Mouse (Mus musculus): Measurements from ENCODE around the gene Rnf152. TPM values are rescaled to one million over a fixed set of nuclear protein-coding genes. Genes with fewer than 3 reads are reported as not detected.

Gene Rnf152
- total and polyA plus RNA-seq, 2 experiments from 2014 or later, result 16.6 to 26.8 TPM

GRCm38 (mm10) chr1:105355910-105356290 is 610 bp downstream of the Rnf152 start:
- 2% methylated on average over 23 of the region's 23 CpGs for whole genome bisulfite sequencing
- Histone ChIP-seq H3K27ac (peak overlapping the region; percentile 80), H3K9ac (replicated peaks; ENCODE audit: low read length) (peak overlapping the region; percentile 78), H3K27me3 (ENCODE audit: insufficient read depth, low read length) (no peaks in the 10 kb centered on the region), H3K36me3 (ENCODE audit: insufficient read depth, low read length) (no peaks in the 10 kb centered on the region), H3K4me3 (ENCODE audit: low read length) (peak overlapping the region; percentile 87), H3K9me3 (ENCODE audit: low read length) (no peaks in the 10 kb centered on the region), H3K4me1 (ENCODE audit: insufficient read depth, low read length) (no peaks in the 10 kb centered on the region), H3K4me2 (ENCODE audit: low read depth, low read length) (peak overlapping the region; percentile 89)
- no peak for TF ChIP-seq CTCF (IDR thresholded peaks at IDR 0.05; ENCODE audit: low read depth)
- peak; percentile 54 for DNase-seq (ENCODE audit: low spot score)
- peak; percentile 61 for ATAC-seq

- H3K36me3 ChIP-seq (ENCODE audit: insufficient read depth, low read length), result no peaks in the 10 kb centered on the region
- no peaks in the 10 kb centered on the region for H3K27me3 ChIP-seq (ENCODE audit: insufficient read depth, low read length)
- H3K9ac ChIP-seq (replicated peaks; ENCODE audit: low read length), result peak overlapping the region; percentile 78
- peak overlapping the region; percentile 87 for H3K4me3 ChIP-seq (ENCODE audit: low read length)
- peak overlapping the region; percentile 89 for H3K4me2 ChIP-seq (ENCODE audit: low read depth, low read length)
- peak overlapping the region; percentile 80 for H3K27ac ChIP-seq
- DNase-seq (ENCODE audit: low spot score) (peak; percentile 43), ATAC-seq (peak; percentile 69)
- H3K4me1 ChIP-seq (ENCODE audit: insufficient read depth, low read length), result no peaks in the 10 kb centered on the region
- no peak for TF ChIP-seq CTCF (IDR thresholded peaks at IDR 0.05; ENCODE audit: low read depth)
- WGBS, result 5% methylated on average over 30 of the region's 30 CpGs
- no peaks in the 10 kb centered on the region for H3K9me3 ChIP-seq (ENCODE audit: low read length)
These were observed 1.3 kb downstream of the Rnf152 start for GRCm38 (mm10) chr1:105354901-105355891.

GRCm38 (mm10) chr1:105351806-105352205 is 4.7 kb downstream of the Rnf152 start:
- no peak for TF ChIP-seq CTCF (IDR thresholded peaks at IDR 0.05; ENCODE audit: low read depth)
- Histone ChIP-seq H3K4me1 (ENCODE audit: insufficient read depth, low read length) (no peaks in the 10 kb centered on the region), H3K36me3 (ENCODE audit: insufficient read depth, low read length) (no peaks in the 10 kb centered on the region), H3K4me2 (ENCODE audit: low read depth, low read length) (no peak overlapping the region), H3K9ac (replicated peaks; ENCODE audit: low read length) (no peak overlapping the region), H3K9me3 (ENCODE audit: low read length) (no peaks in the 10 kb centered on the region), H3K4me3 (ENCODE audit: low read length) (no peak overlapping the region), H3K27ac (no peak overlapping the region), H3K27me3 (ENCODE audit: insufficient read depth, low read length) (no peaks in the 10 kb centered on the region)
- WGBS, result 95% methylated on average over 4 of the region's 4 CpGs
- DNase-seq (ENCODE audit: low spot score) (no peak), ATAC-seq (no peak)

DNA sequence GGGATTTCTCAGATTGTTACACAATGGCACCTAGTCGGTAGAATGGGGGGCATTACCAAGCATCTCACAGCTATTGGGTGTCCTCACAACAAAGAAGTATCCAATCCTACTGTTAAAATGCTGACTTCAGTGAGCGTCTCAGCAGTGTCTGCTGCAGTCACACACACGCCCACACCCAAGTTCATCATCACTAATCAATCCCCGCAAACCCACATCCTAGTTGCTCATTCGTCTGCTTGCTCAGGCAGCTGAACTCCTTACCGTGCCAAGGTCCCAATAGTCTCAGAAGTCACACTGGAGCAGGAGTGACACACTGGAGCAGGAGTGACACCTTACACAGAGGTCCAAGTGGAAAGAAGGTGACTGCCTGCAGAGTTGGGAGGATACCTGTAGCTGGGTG is 14.2 kb downstream of the Rnf152 start:
- no peak for DNase-seq (ENCODE audit: low spot score)
- Histone ChIP-seq H3K9me3 (ENCODE audit: low read length) (no peaks in the 10 kb centered on the region), H3K4me3 (ENCODE audit: low read length) (no peak overlapping the region), H3K27me3 (ENCODE audit: insufficient read depth, low read length) (no peaks in the 10 kb centered on the region), H3K27ac (no peak overlapping the region), H3K4me1 (ENCODE audit: insufficient read depth, low read length) (no peaks in the 10 kb centered on the region), H3K9ac (replicated peaks; ENCODE audit: low read length) (no peak overlapping the region), H3K36me3 (ENCODE audit: insufficient read depth, low read length) (no peaks in the 10 kb centered on the region), H3K4me2 (ENCODE audit: low read depth, low read length) (no peak overlapping the region)
- no peak for TF ChIP-seq CTCF (IDR thresholded peaks at IDR 0.05; ENCODE audit: low read depth)
- ATAC-seq, result no peak
- WGBS, result 88% methylated on average over 6 of the region's 6 CpGs

DNA sequence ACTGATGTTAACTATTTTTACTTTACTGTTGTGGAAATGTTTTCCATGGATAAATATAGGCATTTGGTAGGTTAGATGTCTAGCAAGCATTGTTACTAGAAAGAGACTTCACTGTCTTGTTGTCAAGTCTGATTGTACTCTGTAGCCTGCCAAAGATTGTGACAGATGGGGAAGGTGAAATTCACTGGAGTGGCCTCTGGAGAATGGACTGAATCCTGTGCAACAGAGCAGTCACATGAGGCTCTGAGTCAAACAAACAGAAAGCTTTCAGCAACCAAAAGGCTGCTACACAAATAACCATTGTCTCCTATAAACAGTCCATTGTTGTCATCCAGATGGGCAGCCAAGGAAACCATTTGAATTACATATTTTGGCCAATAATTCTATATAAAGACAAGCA is 15.6 kb downstream of the Rnf152 start:
- no peak for DNase-seq (ENCODE audit: low spot score)
- ATAC-seq, result no peak

DNA sequence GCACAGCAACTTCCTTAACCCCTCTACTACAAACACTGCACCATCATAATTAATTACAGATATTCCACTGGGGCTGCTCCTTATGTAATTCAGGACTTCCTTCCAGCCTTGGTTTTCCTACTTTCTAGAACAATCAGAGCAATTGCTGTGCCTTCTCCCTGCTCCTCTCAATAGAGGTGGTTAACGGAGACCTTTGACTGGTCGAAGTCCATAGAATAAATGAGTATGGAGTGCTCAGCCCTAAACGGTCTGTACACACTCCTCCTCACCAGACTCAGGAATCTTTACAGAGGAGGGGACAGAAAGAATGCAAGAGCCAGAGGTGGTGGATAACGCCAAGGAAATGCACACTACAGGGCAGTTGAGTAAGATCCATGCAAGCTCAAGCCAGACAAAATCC is 19.1 kb downstream of the Rnf152 start:
- no peak overlapping the region for H3K4me2 ChIP-seq (ENCODE audit: low read depth, low read length)
- H3K9ac ChIP-seq (replicated peaks; ENCODE audit: low read length), result no peak overlapping the region
- DNase-seq (ENCODE audit: low spot score) (no peak), ATAC-seq (no peak)
- H3K27me3 ChIP-seq (ENCODE audit: insufficient read depth, low read length), result no peaks in the 10 kb centered on the region
- no peaks in the 10 kb centered on the region for H3K9me3 ChIP-seq (ENCODE audit: low read length)
- no peaks in the 10 kb centered on the region for H3K4me1 ChIP-seq (ENCODE audit: insufficient read depth, low read length)
- H3K27ac ChIP-seq, result no peak overlapping the region
- 92% methylated on average over 4 of the region's 4 CpGs for WGBS
- no peak for TF ChIP-seq CTCF (IDR thresholded peaks at IDR 0.05; ENCODE audit: low read depth)
- H3K36me3 ChIP-seq (ENCODE audit: insufficient read depth, low read length), result no peaks in the 10 kb centered on the region
- H3K4me3 ChIP-seq (ENCODE audit: low read length), result no peak overlapping the region

More for the DNA sequence above, 15.6 kb downstream of the Rnf152 start:
- Histone ChIP-seq H3K27me3 (ENCODE audit: insufficient read depth, low read length) (no peaks in the 10 kb centered on the region), H3K9ac (replicated peaks; ENCODE audit: low read length) (no peak overlapping the region), H3K27ac (no peak overlapping the region), H3K36me3 (ENCODE audit: insufficient read depth, low read length) (no peaks in the 10 kb centered on the region), H3K4me2 (ENCODE audit: low read depth, low read length) (no peak overlapping the region), H3K4me3 (ENCODE audit: low read length) (no peak overlapping the region), H3K9me3 (ENCODE audit: low read length) (no peaks in the 10 kb centered on the region), H3K4me1 (ENCODE audit: insufficient read depth, low read length) (no peaks in the 10 kb centered on the region)
- TF ChIP-seq CTCF (IDR thresholded peaks at IDR 0.05; ENCODE audit: low read depth), result no peak

DNA sequence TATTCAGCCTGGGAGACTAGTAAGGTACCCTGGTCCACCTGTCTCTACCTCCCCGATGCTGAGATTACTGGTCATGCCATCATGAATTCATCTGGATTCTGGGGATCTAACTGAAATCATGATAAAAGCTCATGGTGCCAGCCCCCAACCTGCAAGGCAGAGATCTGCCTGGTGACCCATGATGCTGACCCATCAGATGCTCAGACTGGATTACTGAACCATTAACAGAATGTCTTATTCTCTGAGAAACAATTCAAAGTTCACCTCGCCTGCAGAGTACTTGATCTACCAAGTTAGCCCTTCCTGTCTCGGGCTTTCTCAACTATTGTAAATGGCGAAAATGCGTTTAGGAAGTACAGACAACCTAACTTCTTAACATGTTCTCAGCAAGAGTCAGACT is 20.4 kb downstream of the Rnf152 start:
- Histone ChIP-seq H3K36me3 (ENCODE audit: insufficient read depth, low read length) (no peaks in the 10 kb centered on the region), H3K4me2 (ENCODE audit: low read depth, low read length) (no peak overlapping the region), H3K27me3 (ENCODE audit: insufficient read depth, low read length) (no peaks in the 10 kb centered on the region), H3K27ac (no peak overlapping the region), H3K4me1 (ENCODE audit: insufficient read depth, low read length) (no peaks in the 10 kb centered on the region), H3K4me3 (ENCODE audit: low read length) (no peak overlapping the region), H3K9ac (replicated peaks; ENCODE audit: low read length) (no peak overlapping the region), H3K9me3 (ENCODE audit: low read length) (no peaks in the 10 kb centered on the region)
- no peak for TF ChIP-seq CTCF (IDR thresholded peaks at IDR 0.05; ENCODE audit: low read depth)
- DNase-seq (ENCODE audit: low spot score), result no peak
- WGBS, result 86% methylated on average over 5 of the region's 5 CpGs
- no peak for ATAC-seq

Data from hindbrain, postnatal 0 days (tissue).